Mouse (Mus musculus): ENCODE measurements at regions not wholly inside any gene's neighbourhood (a gene's known extent, or its start where the extent isn't known, plus 50 kb on each side); places are given as distances from the start of the nearest gene placed in this dataset.

DNA sequence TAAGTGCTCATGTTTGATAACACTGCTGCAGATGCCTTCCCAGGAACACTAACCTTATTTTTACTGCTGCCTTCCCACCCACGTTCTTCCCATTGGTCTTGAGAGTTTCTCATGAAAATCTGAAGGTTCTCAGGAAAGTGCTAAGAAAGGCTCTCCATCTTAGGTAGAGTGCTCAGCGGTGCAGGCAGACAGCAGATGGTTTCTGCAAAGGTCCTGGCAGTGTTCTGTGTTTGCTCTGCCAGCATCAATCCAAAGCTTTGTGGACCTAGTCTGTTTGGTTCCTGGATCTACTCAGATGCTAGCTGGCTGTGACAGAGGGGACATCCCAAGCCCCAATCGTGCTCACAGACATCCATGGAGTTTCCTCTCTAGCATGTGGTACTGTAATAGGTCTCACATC, 111.3 kb upstream of the Slc24a3 start:
- Histone ChIP-seq H3K4me2 (ENCODE audit: low read depth, low read length) (no peak overlapping the region), H3K4me1 (ENCODE audit: control insufficient read depth, insufficient read depth, low read length) (no peaks in the 10 kb centered on the region; the same call in 1 of the 2 replicates), H3K9me3 (replicated peaks; ENCODE audit: control insufficient read depth, low read length) (no peaks in the 10 kb centered on the region), H3K27me3 (ENCODE audit: control insufficient read depth, insufficient read depth, low read length) (no peaks in the 10 kb centered on the region), H3K27ac (ENCODE audit: low read length) (no peak overlapping the region), H3K9ac (ENCODE audit: low read length) (no peak overlapping the region), H3K36me3 (ENCODE audit: control insufficient read depth, insufficient read depth) (no peaks in the 10 kb centered on the region), H3K4me3 (ENCODE audit: low read length) (no peak overlapping the region)
- WGBS: 70% methylated on average over 3 of the region's 3 CpGs
- ATAC-seq (replicated peaks; ENCODE audit: extremely low read depth, insufficient read depth, low FRiP score): no peak

DNA sequence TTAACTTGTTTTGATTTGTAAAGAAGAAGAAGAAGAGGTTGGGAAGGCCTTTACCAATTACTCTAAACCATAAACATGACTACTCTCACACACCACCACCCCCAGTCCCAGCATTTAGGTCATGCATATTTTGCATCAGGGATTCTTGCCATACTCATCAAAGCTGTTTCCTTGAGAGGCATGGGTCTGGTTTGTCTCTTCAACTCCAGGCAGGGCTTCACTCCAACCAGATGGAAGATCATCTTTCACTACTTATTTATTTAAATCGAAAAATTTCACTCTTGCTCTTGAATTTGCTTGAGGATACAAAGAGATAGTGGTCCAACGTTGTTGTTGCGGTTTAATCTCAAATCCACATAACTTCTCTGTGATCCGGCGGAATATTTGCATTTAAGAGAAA, 110.8 kb upstream of the Slc24a3 start:
- ATAC-seq (replicated peaks; ENCODE audit: extremely low read depth, insufficient read depth, low FRiP score): no peak
- H3K27ac ChIP-seq (ENCODE audit: low read length): no peak overlapping the region
- no peaks in the 10 kb centered on the region for H3K27me3 ChIP-seq (ENCODE audit: control insufficient read depth, insufficient read depth, low read length)
- H3K9me3 ChIP-seq (replicated peaks; ENCODE audit: control insufficient read depth, low read length): no peaks in the 10 kb centered on the region
- no peak overlapping the region for H3K4me2 ChIP-seq (ENCODE audit: low read depth, low read length)
- no peaks in the 10 kb centered on the region for H3K36me3 ChIP-seq (ENCODE audit: control insufficient read depth, insufficient read depth)
- 52% methylated on average over 5 of the region's 5 CpGs for WGBS
- no peak overlapping the region for H3K9ac ChIP-seq (ENCODE audit: low read length)
- H3K4me1 ChIP-seq (ENCODE audit: control insufficient read depth, insufficient read depth, low read length): no peaks in the 10 kb centered on the region; the same call in 1 of the 2 replicates
- no peak overlapping the region for H3K4me3 ChIP-seq (ENCODE audit: low read length)

- no peak overlapping the region for H3K27ac ChIP-seq (ENCODE audit: low read length)
- no peak overlapping the region for H3K4me2 ChIP-seq (ENCODE audit: low read depth, low read length)
- no peak overlapping the region for H3K9ac ChIP-seq (ENCODE audit: low read length)
- no peak overlapping the region for H3K4me3 ChIP-seq (ENCODE audit: low read length)
- WGBS: 28% methylated on average over 1 of the region's 1 CpGs
- no peaks in the 10 kb centered on the region for H3K27me3 ChIP-seq (ENCODE audit: control insufficient read depth, insufficient read depth, low read length)
- H3K36me3 ChIP-seq (ENCODE audit: control insufficient read depth, insufficient read depth): no peaks in the 10 kb centered on the region
- no peak for ATAC-seq (replicated peaks; ENCODE audit: extremely low read depth, insufficient read depth, low FRiP score)
- H3K9me3 ChIP-seq (replicated peaks; ENCODE audit: control insufficient read depth, low read length): no peaks in the 10 kb centered on the region
- no peaks in the 10 kb centered on the region for H3K4me1 ChIP-seq (ENCODE audit: control insufficient read depth, insufficient read depth, low read length)
Measured at GRCm38 (mm10) chr2:145069931-145070330, 97.6 kb upstream of the Slc24a3 start.

GRCm38 (mm10) chr2:145081926-145082325, 85.6 kb upstream of the Slc24a3 start:
- Histone ChIP-seq H3K9me3 (replicated peaks; ENCODE audit: control insufficient read depth, low read length) (no peaks in the 10 kb centered on the region), H3K36me3 (ENCODE audit: control insufficient read depth, insufficient read depth) (no peaks in the 10 kb centered on the region), H3K27ac (ENCODE audit: low read length) (no peak overlapping the region), H3K4me1 (ENCODE audit: control insufficient read depth, insufficient read depth, low read length) (no peaks in the 10 kb centered on the region), H3K9ac (ENCODE audit: low read length) (no peak overlapping the region), H3K4me2 (ENCODE audit: low read depth, low read length) (no peak overlapping the region), H3K27me3 (ENCODE audit: control insufficient read depth, insufficient read depth, low read length) (no peaks in the 10 kb centered on the region), H3K4me3 (ENCODE audit: low read length) (no peak overlapping the region)
- no peak for ATAC-seq (replicated peaks; ENCODE audit: extremely low read depth, insufficient read depth, low FRiP score)
- 80% methylated on average over 2 of the region's 2 CpGs for WGBS

DNA sequence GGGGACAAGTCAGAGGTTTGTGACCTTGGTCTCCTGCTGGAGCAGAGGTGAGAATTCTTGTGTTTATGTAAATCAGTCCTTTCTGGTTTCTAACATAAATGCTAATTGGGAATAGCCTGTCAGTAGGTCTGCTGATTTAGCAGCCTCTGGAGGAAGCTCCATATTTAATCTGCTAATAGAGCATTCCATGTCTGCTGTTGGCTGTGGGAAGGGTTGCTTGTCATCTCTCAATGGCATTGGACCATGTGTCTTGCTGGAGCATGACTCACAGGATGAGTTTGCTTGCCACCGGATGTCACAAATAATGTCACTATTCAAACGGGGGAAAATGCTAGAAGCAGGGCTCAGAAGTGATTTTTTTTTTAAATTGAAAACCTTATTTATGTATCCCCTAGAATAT, 82.9 kb upstream of the Slc24a3 start:
- Histone ChIP-seq H3K4me3 (ENCODE audit: low read length) (no peak overlapping the region), H3K36me3 (ENCODE audit: control insufficient read depth, insufficient read depth) (no peaks in the 10 kb centered on the region), H3K4me1 (ENCODE audit: control insufficient read depth, insufficient read depth, low read length) (no peaks in the 10 kb centered on the region), H3K4me2 (ENCODE audit: low read depth, low read length) (no peak overlapping the region), H3K27ac (ENCODE audit: low read length) (no peak overlapping the region), H3K27me3 (ENCODE audit: control insufficient read depth, insufficient read depth, low read length) (no peaks in the 10 kb centered on the region), H3K9me3 (replicated peaks; ENCODE audit: control insufficient read depth, low read length) (no peaks in the 10 kb centered on the region), H3K9ac (ENCODE audit: low read length) (no peak overlapping the region)
- ATAC-seq (replicated peaks; ENCODE audit: extremely low read depth, insufficient read depth, low FRiP score): no peak
- WGBS: 64% methylated on average over 2 of the region's 2 CpGs

- no peak overlapping the region for H3K9ac ChIP-seq (ENCODE audit: low read length)
- H3K4me2 ChIP-seq (ENCODE audit: low read depth, low read length): no peak overlapping the region
- ATAC-seq (replicated peaks; ENCODE audit: extremely low read depth, insufficient read depth, low FRiP score): no peak
- no peak overlapping the region for H3K27ac ChIP-seq (ENCODE audit: low read length)
- H3K9me3 ChIP-seq (replicated peaks; ENCODE audit: control insufficient read depth, low read length): no peaks in the 10 kb centered on the region
- WGBS: 49% methylated on average over 5 of the region's 5 CpGs
- no peak overlapping the region for H3K4me3 ChIP-seq (ENCODE audit: low read length)
- no peaks in the 10 kb centered on the region for H3K27me3 ChIP-seq (ENCODE audit: control insufficient read depth, insufficient read depth, low read length)
- no peaks in the 10 kb centered on the region for H3K36me3 ChIP-seq (ENCODE audit: control insufficient read depth, insufficient read depth)
- no peaks in the 10 kb centered on the region for H3K4me1 ChIP-seq (ENCODE audit: control insufficient read depth, insufficient read depth, low read length)
Measured at GRCm38 (mm10) chr2:145086118-145086517, 81.4 kb upstream of the Slc24a3 start.

DNA sequence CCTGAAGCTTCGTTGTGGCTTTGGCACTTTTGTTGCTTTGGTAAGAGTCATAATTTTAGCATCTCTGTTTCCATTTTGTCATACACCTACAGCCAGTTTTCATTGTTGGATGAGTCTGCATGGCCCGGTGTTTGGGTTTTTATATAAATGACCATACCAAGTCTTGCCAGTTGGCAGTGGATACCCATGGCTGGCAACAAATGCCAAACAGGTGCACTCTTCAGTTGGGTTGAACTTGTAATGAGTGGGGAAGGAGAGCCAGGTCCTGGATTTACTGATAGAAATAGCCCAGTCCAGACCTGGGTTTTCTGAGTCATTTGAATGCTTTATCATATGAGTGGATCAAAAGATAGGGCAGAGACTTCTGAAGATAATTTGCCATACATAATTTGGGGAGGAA, 64.3 kb upstream of the Slc24a3 start:
- Histone ChIP-seq H3K4me3 (ENCODE audit: low read length) (no peak overlapping the region), H3K9ac (ENCODE audit: low read length) (no peak overlapping the region), H3K27ac (ENCODE audit: low read length) (no peak overlapping the region), H3K4me2 (ENCODE audit: low read depth, low read length) (no peak overlapping the region), H3K4me1 (ENCODE audit: control insufficient read depth, insufficient read depth, low read length) (no peaks in the 10 kb centered on the region), H3K36me3 (ENCODE audit: control insufficient read depth, insufficient read depth) (no peaks in the 10 kb centered on the region), H3K27me3 (ENCODE audit: control insufficient read depth, insufficient read depth, low read length) (no peaks in the 10 kb centered on the region), H3K9me3 (replicated peaks; ENCODE audit: control insufficient read depth, low read length) (no peaks in the 10 kb centered on the region)
- ATAC-seq (replicated peaks; ENCODE audit: extremely low read depth, insufficient read depth, low FRiP score): no peak
- WGBS: 92% methylated on average over 2 of the region's 2 CpGs

DNA sequence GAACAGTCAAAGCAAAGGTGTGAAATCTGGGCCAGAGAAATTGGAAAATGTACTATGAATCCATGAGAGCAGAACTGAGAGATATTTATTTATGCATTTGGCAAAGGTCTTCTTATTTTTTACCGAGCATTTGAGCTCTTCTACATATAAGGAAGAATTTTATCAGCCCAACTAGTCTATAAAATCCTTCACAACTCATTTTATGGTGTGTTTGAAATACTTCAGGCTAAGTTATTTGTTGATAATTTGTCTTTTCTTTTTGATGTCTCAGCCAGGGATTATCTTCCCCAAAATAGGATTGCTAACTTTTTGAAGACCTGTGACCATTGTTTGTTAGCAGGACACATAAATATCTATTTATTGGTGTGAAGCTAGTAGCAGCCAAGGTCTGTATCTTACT, 55.9 kb upstream of the Slc24a3 start:
- Histone ChIP-seq H3K4me3 (ENCODE audit: low read length) (no peak overlapping the region), H3K27me3 (ENCODE audit: control insufficient read depth, insufficient read depth, low read length) (no peaks in the 10 kb centered on the region), H3K27ac (ENCODE audit: low read length) (no peak overlapping the region), H3K9me3 (replicated peaks; ENCODE audit: control insufficient read depth, low read length) (no peaks in the 10 kb centered on the region), H3K4me1 (ENCODE audit: control insufficient read depth, insufficient read depth, low read length) (no peaks in the 10 kb centered on the region), H3K36me3 (ENCODE audit: control insufficient read depth, insufficient read depth) (no peaks in the 10 kb centered on the region), H3K4me2 (ENCODE audit: low read depth, low read length) (no peak overlapping the region), H3K9ac (ENCODE audit: low read length) (no peak overlapping the region)
- ATAC-seq (replicated peaks; ENCODE audit: extremely low read depth, insufficient read depth, low FRiP score): no peak
- WGBS: 40% methylated on average over 1 of the region's 1 CpGs

DNA sequence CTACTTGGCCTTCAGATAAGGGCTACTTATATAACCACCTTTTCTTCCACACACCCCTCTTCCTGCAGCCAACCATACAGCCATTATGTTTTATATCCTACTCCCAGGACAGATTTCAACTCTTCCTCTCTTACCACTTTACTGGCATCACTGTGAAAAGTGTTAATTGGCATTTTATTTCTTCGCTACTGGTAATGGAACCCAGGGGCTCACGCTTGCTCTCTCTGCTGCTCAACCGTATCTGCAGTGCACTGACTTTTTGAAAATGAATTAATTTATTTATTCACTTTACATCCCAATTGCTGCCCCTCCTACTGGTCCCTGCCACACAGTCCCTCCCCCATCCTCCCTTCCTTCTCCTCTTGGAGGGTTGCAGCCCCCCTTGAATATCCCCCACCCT, 52.5 kb upstream of the Slc24a3 start:
- WGBS: 91% methylated on average over 3 of the region's 3 CpGs
- Histone ChIP-seq H3K27me3 (ENCODE audit: control insufficient read depth, insufficient read depth, low read length) (no peaks in the 10 kb centered on the region), H3K27ac (ENCODE audit: low read length) (no peak overlapping the region), H3K4me2 (ENCODE audit: low read depth, low read length) (no peak overlapping the region), H3K9ac (ENCODE audit: low read length) (no peak overlapping the region), H3K4me3 (ENCODE audit: low read length) (no peak overlapping the region), H3K4me1 (ENCODE audit: control insufficient read depth, insufficient read depth, low read length) (0 out of 2 replicates have a peak, but pooled peaks cover 2% of the 10 kb centered on the region), H3K9me3 (replicated peaks; ENCODE audit: control insufficient read depth, low read length) (no peaks in the 10 kb centered on the region), H3K36me3 (ENCODE audit: control insufficient read depth, insufficient read depth) (no peaks in the 10 kb centered on the region)
- ATAC-seq (replicated peaks; ENCODE audit: extremely low read depth, insufficient read depth, low FRiP score): no peak
